Mouse (Mus musculus) lung, postnatal 0 days (tissue): ENCODE measurements at regions not wholly inside any gene's neighbourhood (a gene's known extent, or its start where the extent isn't known, plus 50 kb on each side); places are given as distances from the start of the nearest gene placed in this dataset.

ENCODE experiments used
- ATAC-seq: fragments of 200-750 bp; cut with Nextera tagmentation; 2 replicates; pipeline ENCODE4 v1.8.0; 2017; ENCODE audit warnings: moderate library complexity
- DNase-seq: peaks from one replicate; pipeline ENCODE4 v3.0.0-alpha.2; 2016; ENCODE audit warnings: low spot score
- H3K27ac ChIP-seq: fragments of 300-500 bp; sonication (generic); 2 replicates; pipeline ENCODE4 v1.5.1; 2014; ENCODE audit warnings: antibody characterized with exemption, mild to moderate bottlenecking, low read length, mixed read lengths
- H3K27me3 ChIP-seq: fragments of 300-500 bp; sonication (generic); replicated peaks from 2 replicates; pipeline ENCODE4 v1.6.1; 2014; ENCODE audit warnings: low read length, mixed read lengths; ENCODE audit not compliant: insufficient read depth
- H3K36me3 ChIP-seq: fragments of 300-500 bp; sonication (generic); 2 replicates; pipeline ENCODE4 v1.6.1; 2014; ENCODE audit warnings: low read length, mixed read lengths; ENCODE audit not compliant: insufficient read depth
- H3K4me1 ChIP-seq: fragments of 300-500 bp; sonication (generic); 2 replicates; pipeline ENCODE4 v1.6.1; 2014; ENCODE audit warnings: antibody characterized with exemption, low read depth, low read length, mixed read lengths; ENCODE audit not compliant: insufficient read depth
- H3K4me2 ChIP-seq: fragments of 300-500 bp; sonication (generic); replicated peaks from 2 replicates; pipeline ENCODE4 v1.6.1; 2014; ENCODE audit warnings: low read depth, mild to moderate bottlenecking, low read length, moderate library complexity, mixed read lengths
- H3K4me3 ChIP-seq: fragments of 300-500 bp; sonication (generic); 2 replicates; pipeline ENCODE4 v1.5.1; 2014; ENCODE audit warnings: low read depth, low read length
- H3K9ac ChIP-seq: fragments of 300-500 bp; sonication (generic); replicated peaks from 2 replicates; pipeline ENCODE4 v1.6.1; 2014; ENCODE audit warnings: low read depth, mild to moderate bottlenecking
- H3K9me3 ChIP-seq: fragments of 300-500 bp; sonication (generic); 2 replicates; pipeline ENCODE4 v1.6.1; 2016; ENCODE audit warnings: low read length, mixed read lengths
- CTCF ChIP-seq: IDR thresholded peaks from 2 replicates; pipeline ENCODE4 v1.5.1; 2016; ENCODE audit warnings: antibody characterized with exemption, mild to moderate bottlenecking
- EP300 ChIP-seq: IDR thresholded peaks from 2 replicates; pipeline ENCODE4 v1.6.1; 2016; ENCODE audit warnings: antibody characterized with exemption, mild to moderate bottlenecking, control low read depth
- WGBS: fragments of 180-500 bp; shearing (Covaris S2); extraction: QIAGEN DNeasy Blood & Tissue Kit; methylation state at CpG from one replicate; pipeline ENCODE4 v1.1.7; 2014; 5-methylcytosine and 5-hydroxymethylcytosine counted together

DNA sequence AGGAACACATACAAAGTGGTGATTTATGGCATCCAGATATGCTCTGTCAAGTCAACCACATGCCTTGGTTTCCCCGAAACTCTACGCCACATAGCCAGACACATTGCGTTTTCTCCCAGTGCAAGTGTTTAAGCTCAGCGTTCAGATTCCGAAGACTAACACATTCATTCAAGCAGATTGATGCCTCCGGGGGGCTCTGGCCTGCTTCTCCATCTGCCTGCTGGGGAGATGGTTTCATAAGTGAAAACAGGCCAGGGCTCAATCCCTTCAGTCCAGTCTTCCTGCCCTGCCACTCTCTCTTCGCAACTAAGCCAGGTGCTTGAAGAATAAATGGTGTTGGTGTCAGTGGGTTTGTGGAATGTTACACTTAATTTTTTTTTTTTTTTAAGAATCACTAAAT lies 141.4 kb downstream of the Dmrt2 start:
- no peaks in the 10 kb centered on the region for H3K27me3 ChIP-seq
- H3K36me3 ChIP-seq, result no peaks in the 10 kb centered on the region
- H3K27ac ChIP-seq, result no peak overlapping the region
- TF ChIP-seq EP300, result no peak
- no peak for TF ChIP-seq CTCF
- WGBS, result 90% methylated on average over 7 of the region's 7 CpGs
- H3K9ac ChIP-seq, result no peak overlapping the region
- ATAC-seq (no peak), DNase-seq (no peak)
- no peak overlapping the region for H3K4me2 ChIP-seq
- no peaks in the 10 kb centered on the region for H3K9me3 ChIP-seq
- no peak overlapping the region for H3K4me3 ChIP-seq
- H3K4me1 ChIP-seq, result no peaks in the 10 kb centered on the region

DNA sequence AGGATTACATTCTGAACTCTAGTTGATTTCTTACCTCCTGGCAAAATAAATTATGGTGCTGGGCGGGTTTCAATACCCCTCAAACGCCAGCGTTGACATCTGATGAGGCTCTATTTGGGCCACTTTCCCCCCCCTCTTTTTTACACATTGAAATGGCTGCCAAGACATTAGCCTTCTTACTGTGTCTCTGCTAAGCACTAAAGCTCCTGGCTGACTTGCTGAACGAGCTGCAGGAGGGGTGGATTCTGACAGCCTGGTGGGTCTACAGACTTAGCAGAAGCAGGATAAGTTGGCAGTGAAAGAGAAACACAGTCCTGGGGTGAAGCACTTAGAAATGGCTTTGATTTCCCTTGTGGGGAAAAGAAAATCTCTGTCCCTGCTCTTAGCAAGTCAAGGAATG lies 172.9 kb downstream of the Dmrt2 start:
- Histone ChIP-seq H3K27me3 (no peaks in the 10 kb centered on the region), H3K4me2 (no peak overlapping the region), H3K4me1 (no peaks in the 10 kb centered on the region), H3K27ac (no peak overlapping the region), H3K9me3 (no peaks in the 10 kb centered on the region), H3K9ac (no peak overlapping the region), H3K36me3 (no peaks in the 10 kb centered on the region), H3K4me3 (no peak overlapping the region)
- DNase-seq (no peak), ATAC-seq (no peak)
- no peak for TF ChIP-seq EP300
- WGBS, result 52% methylated on average over 4 of the region's 4 CpGs

GRCm38 (mm10) chr19:25856344-25856743 lies 184.1 kb downstream of the Dmrt2 start:
- no peaks in the 10 kb centered on the region for H3K36me3 ChIP-seq
- H3K27me3 ChIP-seq, result no peaks in the 10 kb centered on the region
- no peak overlapping the region for H3K9ac ChIP-seq
- H3K4me2 ChIP-seq, result no peak overlapping the region
- DNase-seq (peak; percentile 47), ATAC-seq (peak; percentile 16; the same call in 1 of the 2 replicates)
- H3K9me3 ChIP-seq, result no peaks in the 10 kb centered on the region
- no peaks in the 10 kb centered on the region for H3K4me1 ChIP-seq
- no peak overlapping the region for H3K27ac ChIP-seq
- TF ChIP-seq CTCF, result no peak
- TF ChIP-seq EP300, result no peak
- WGBS, result 29% methylated on average over 4 of the region's 4 CpGs
- H3K4me3 ChIP-seq, result no peak overlapping the region

- H3K9ac ChIP-seq, result no peak overlapping the region
- DNase-seq, result no peak
- H3K4me3 ChIP-seq, result no peak overlapping the region
- no peak overlapping the region for H3K4me2 ChIP-seq
- TF ChIP-seq EP300 (no peak), CTCF (no peak)
- H3K4me1 ChIP-seq, result no peaks in the 10 kb centered on the region
- H3K9me3 ChIP-seq, result no peaks in the 10 kb centered on the region
- WGBS, result 47% methylated on average over 1 of the region's 1 CpGs
- H3K27me3 ChIP-seq, result no peaks in the 10 kb centered on the region
- no peak overlapping the region for H3K27ac ChIP-seq
- no peaks in the 10 kb centered on the region for H3K36me3 ChIP-seq
- no peak for ATAC-seq
Measured at GRCm38 (mm10) chr19:25863312-25863711, 191.1 kb downstream of the Dmrt2 start.

GRCm38 (mm10) chr19:25906721-25907120 lies 234.5 kb downstream of the Dmrt2 start:
- H3K36me3 ChIP-seq, result no peaks in the 10 kb centered on the region
- no peaks in the 10 kb centered on the region for H3K4me1 ChIP-seq
- H3K4me3 ChIP-seq, result no peak overlapping the region
- TF ChIP-seq CTCF (no peak), EP300 (no peak)
- no peak for ATAC-seq
- no peaks in the 10 kb centered on the region for H3K9me3 ChIP-seq
- H3K9ac ChIP-seq, result no peak overlapping the region
- WGBS, result 88% methylated on average over 4 of the region's 4 CpGs
- no peak overlapping the region for H3K4me2 ChIP-seq
- DNase-seq, result no peak
- H3K27me3 ChIP-seq, result no peaks in the 10 kb centered on the region
- no peak overlapping the region for H3K27ac ChIP-seq

GRCm38 (mm10) chr19:25922052-25922451 lies 249.8 kb downstream of the Dmrt2 start:
- H3K4me3 ChIP-seq, result no peak overlapping the region
- ATAC-seq, result no peak
- H3K36me3 ChIP-seq, result no peaks in the 10 kb centered on the region
- no peak for TF ChIP-seq CTCF
- TF ChIP-seq EP300, result no peak
- no peaks in the 10 kb centered on the region for H3K4me1 ChIP-seq
- H3K27me3 ChIP-seq, result no peaks in the 10 kb centered on the region
- no peaks in the 10 kb centered on the region for H3K9me3 ChIP-seq
- H3K27ac ChIP-seq, result no peak overlapping the region
- no peak for DNase-seq
- no peak overlapping the region for H3K4me2 ChIP-seq
- H3K9ac ChIP-seq, result no peak overlapping the region

- Histone ChIP-seq H3K27me3 (no peaks in the 10 kb centered on the region), H3K4me1 (no peaks in the 10 kb centered on the region), H3K9me3 (no peaks in the 10 kb centered on the region), H3K9ac (no peak overlapping the region), H3K36me3 (no peaks in the 10 kb centered on the region), H3K4me3 (no peak overlapping the region), H3K4me2 (no peak overlapping the region), H3K27ac (no peak overlapping the region)
- 80% methylated on average over 1 of the region's 1 CpGs for WGBS
- ATAC-seq (no peak), DNase-seq (no peak)
- TF ChIP-seq CTCF, result no peak
- TF ChIP-seq EP300, result no peak
Measured at GRCm38 (mm10) chr19:25922806-25923205, 250.6 kb downstream of the Dmrt2 start.
